Mouse (Mus musculus) layer of hippocampus, adult 18-20 months (tissue): Measurements from ENCODE around the gene Aph1a. TPM values are rescaled to one million over a fixed set of nuclear protein-coding genes. Genes with fewer than 3 reads are reported as not detected.
"Not testable (repeated sequence)": the region's sequence is repeated elsewhere in the genome, so short reads cannot be mapped to it uniquely, and the experiment has no call there.

ENCODE experiments used
- DNase-seq, 2 experiments: peaks; one replicate each; pipeline ENCODE4 v3.0.0; 2022; ENCODE audit warnings: low spot score in 2 of 2
- total RNA-seq, 2 experiments: library from RNA; stranded (reverse); gene quantifications; 2 replicates each; pipeline ENCODE4 v1.2.3; 2021

Aph1a gene
- total RNA-seq, 2 experiments from 2014 or later: 61.1 to 70.2 TPM

DNA sequence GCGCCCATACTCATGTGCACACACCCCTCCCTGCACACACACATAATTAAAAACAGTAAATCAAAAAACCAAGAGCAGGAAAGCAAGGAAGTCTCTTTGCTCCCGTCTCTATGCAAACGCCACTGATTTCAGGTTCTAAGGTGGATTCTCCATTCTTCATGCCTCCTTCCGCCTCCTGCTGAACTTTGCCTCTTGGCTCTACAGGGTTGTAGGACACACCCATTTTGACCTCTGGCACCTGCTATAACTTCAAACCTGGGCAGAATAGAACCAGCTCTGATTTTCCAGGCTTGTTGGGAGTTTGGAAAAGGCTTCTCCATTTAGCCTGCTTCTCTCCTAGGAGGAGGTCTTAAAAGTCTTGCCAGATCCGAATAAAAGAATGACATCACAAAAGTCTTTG is 9.4 kb upstream of the Aph1a start:
- DNase-seq: no peak

DNA sequence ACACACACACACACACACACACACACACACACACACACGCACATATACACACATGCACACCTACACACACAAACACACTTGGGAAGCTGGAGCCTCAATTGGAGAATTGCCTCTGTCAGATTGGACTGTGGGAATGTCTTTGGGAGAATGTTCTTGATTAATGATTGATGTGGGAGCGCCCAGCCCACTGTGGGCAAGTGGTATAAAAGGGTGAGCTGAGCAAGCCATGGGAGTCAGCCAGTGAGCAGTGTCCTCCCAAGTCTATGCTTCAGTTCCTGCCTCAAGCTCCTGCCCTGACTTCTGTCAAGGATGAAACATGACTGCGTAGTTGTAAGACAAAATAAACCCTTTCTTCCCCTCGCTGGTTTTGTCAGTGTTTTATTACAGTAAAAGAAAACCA is 6.2 kb upstream of the Aph1a start:
- no peak for DNase-seq

GRCm38 (mm10) chr3:95889664-95890063 is 4.1 kb upstream of the Aph1a start:
- no peak for DNase-seq

DNA sequence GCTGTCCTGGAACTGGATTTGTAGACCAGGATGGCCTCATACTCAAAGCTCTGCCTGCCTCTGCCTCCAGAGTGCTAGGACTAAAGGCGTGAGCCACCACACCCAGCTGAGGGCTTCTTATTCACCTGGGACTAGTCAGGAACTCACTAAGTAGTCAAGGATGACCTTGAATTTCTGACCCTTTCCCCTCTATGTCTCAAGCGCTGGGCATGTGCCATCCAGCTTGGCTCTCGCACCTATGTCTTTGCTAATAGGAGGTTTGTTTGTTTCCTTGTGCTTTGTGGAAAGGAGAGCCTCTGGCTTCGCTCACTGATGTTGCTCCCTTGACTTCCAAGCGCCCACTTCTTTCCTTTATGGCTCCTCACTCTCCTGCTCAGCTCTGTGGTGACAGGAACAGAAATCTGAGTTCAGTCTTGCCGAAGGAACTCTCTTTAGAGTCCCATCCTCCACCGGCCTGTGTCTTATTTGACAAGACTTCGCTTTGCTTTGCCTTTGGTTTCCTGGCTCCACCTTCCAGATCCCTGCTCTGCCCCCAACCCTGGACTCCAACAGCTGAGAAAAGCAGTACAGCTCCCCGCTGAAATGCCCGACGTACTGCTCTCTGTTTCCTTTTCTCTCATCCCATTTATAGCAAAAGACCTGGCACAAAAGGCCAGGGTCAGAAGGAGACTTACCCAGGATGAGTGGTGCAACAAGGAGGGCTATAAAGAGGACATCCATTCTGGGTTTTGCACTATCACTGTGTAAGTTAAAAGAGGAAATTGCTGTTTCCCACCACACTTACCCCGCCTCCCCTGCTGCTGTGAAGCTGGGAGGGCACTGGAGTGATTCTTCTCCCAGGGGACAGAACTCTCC is 2.3 kb upstream of the Aph1a start, which contains the start of gene BC028528:
TSS of gene BC028528 (minus strand) at position 795 of the 855 bp plus-strand sequence.
- no peak for DNase-seq

DNA sequence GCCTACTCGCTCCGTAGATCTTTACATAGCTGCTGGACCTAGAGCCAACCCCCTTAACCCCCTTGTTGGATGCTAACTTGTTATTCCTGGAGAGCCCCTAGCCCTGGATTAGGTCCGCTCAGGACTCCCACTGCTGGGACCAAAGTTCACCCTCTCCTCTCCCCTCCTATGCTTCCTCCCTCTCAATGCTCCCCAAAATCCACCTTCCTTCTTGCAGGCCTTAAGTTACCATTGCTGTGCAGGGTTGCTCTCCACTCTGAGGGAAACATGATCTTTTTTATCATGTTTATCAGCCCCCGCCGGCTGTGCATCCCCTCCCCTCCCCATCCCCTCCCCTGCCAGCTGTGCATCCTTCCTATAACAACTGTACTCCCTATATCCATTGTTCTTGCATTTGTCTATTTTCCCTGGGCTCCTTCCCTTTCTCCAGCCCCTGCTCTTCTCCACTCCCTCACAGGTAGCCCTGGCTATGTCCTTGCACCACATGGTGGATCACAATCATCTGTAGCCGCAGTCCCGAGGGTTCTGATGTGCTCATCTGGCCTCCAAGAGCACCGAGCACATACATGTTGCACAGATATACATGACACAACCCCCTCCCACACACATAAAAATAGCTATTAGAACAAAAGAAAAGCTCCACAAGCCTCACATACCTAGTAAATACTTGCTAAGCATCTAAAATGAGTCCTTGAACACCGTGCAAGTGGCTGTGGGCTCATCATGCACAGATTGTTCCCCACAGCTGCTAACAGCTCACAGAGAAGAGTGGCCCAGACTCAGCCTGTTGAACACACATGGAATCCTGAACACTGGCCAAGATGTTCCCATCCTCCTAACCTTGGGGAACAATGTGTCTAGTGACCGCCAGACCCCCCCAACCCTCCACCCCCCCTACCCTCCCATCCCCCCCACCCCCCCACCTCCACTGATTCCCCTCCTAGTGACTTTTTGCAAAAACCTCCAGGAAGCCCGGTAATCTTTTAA is 1.4 kb upstream of the Aph1a start:
- DNase-seq: no peak

GRCm38 (mm10) chr3:95893126-95893525 is 643 bp upstream of the Aph1a start:
- DNase-seq: no peak

DNA sequence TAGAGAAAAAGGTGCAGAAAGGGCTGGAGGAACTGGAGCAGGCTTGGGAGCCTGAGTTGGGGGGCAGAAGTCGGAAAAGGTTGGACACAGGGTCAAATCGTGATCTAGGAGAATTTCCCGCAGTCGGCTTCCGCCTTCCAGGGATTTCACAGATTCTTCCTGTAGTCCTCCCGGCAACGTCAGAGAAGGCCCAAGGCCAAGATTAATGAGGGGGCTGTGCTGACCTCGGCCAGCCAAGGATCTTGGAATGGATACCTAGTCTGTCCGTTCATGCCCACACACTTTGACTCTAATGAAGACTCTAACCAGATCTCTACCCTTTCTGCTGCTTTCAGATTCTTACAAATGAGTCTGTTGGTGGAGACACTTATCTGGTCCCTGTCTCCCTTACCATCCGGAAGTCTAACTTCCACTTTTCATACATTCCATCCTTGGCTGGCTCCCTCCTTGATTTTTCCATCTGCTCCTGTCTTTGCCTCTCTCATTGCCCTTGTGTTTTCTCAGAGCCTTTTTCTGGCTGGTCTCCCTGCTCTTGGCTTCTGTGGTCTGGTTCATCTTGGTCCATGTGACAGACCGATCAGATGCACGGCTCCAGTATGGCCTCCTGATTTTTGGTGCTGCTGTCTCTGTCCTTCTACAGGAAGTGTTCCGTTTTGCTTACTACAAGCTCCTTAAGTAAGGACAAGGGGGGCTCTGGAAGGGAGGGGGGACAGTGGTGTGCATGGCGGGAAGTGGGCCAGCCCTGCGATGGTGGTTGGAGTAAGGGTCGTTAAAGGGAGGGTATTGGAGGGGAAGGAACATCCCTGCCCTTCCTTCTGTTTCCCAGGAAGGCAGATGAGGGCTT is 770 bp downstream of the Aph1a start:
- DNase-seq: peak in 1 of 2 experiments; percentile 37

DNA sequence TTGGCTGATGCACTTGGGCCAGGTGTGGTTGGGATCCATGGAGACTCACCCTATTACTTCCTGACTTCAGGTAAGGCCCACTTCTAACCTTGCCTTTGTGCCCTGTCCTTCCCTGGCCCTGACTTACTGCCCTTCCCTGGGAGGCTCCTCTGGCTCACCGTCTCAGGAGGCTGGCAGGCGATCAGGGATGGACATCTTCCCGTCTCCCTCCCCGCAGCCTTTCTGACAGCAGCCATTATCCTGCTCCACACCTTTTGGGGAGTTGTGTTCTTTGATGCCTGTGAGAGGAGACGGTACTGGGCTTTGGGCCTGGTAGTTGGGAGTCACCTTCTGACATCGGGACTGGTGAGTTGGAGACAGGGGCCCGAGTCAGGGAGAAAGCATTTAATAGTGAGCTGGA is 1.7 kb downstream of the Aph1a start:
- not testable (repeated sequence) for DNase-seq

DNA sequence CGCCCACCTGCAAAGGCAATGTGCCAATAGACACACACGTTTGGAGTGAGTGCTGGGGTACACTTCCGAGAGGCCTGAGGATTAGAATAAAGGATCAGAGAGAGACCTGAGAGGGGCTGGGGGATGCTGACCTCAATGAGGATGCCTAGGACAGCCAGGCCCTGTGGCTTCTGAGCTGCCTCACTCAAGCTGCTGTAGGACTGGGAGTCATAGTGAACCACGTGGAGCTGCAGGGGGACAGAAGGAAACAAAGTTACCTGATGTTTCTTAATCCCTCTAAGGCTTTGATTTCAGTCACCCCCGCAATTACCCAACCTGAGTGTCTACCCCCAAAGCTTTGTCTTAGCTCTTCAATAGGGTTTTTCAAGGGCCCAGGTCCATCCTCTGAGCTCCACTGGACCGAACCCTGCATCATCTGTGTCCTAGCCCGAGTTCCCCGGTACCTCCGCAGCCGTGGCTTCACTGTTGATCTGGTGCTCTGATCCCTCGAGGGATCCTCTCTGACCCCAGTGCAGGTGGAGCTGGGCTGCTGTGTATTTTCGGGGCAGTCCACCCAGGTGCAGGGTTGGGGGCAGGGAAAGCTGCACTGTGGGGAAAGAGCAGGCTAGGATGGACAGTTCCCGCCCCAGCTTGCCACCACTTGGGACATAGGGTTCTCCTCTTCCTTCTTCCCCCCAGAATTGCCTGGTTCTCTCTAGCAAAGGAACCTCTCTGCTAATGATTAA is 6.2 kb downstream of the Aph1a start:
- no peak for DNase-seq

GRCm38 (mm10) chr3:95901616-95902372 is 8.0 kb downstream of the Aph1a start:
- no peak for DNase-seq

DNA sequence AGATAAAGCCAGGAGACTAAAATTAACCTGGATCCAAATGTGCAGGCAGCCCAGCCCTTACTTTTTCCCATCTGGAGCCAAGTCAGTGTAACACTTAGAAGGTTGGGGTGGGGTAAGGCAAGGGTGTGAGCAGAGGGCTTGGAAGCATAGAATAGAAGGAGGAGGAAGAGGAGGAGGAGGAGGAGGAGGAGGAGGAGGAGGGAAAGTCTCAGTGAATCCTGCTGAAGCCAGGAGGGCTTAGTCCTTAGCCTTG is 8.5 kb downstream of the Aph1a start:
- no peak for DNase-seq

DNA sequence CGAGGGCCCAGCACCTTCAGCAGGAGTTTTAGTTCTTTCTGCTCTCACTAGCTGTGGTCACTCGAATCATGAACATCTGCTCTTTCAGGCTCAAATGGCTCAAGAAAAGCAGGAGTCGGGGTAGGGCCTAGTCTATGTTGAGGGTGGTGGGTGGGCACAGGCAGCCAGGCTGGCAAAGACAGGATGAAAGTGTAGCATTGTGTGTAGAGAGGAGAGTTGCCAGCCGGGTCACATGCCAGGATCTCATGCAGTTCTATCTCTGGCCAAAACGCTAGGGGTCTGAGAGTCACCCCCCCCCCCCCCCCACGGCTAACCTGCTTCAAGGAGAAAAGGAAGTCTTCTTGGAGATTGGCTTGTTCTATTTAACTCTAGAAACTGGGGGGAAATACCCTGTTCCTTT is 8.9 kb downstream of the Aph1a start:
- no peak for DNase-seq

DNA sequence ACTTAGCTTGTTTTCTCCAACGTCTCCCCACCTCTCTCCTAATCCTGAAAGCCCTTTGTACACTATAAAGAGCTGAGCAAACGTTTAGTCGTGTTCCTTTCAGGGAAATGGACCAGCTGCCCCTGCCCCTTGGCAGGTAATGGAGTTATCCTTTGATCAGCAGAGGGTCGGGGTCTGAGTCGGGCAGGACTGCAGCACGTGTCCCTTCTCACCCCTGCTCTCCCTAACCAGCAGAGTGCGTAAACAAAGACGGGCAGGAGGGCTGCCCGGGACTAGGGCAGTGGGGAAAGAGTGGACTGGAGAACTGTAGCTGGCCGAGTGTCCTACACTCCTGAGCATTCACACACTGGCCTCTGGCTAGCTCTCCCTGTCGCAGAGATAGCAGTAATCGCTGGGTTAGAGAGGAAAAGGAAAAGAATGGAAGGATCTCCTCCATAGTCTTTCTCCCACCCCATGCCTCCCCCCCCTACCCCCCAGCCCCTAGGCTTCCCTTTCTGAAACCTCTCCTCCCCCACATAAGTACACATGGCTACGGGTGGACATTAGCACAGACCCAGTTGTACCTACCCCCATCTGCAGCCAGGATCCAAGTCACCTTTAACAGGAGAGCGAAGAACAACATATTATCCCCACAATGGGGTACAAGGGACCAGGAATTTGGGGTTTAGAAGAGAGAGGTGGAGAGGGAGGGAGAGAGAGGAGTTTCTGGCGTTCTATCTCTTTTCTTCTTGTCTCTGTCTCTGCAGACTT is 10.2 kb downstream of the Aph1a start:
- DNase-seq: no peak

- no peak for DNase-seq
Measured at GRCm38 (mm10) chr3:95904568-95904967, 10.8 kb downstream of the Aph1a start, which contains the start of gene Car14. Gene Car14, minus strand, starts transcription at chr3:95904691.

- peak; percentile 44 to 72 for DNase-seq
Measured at GRCm38 (mm10) chr3:95905146-95905939, 11.6 kb downstream of the Aph1a start.

DNA sequence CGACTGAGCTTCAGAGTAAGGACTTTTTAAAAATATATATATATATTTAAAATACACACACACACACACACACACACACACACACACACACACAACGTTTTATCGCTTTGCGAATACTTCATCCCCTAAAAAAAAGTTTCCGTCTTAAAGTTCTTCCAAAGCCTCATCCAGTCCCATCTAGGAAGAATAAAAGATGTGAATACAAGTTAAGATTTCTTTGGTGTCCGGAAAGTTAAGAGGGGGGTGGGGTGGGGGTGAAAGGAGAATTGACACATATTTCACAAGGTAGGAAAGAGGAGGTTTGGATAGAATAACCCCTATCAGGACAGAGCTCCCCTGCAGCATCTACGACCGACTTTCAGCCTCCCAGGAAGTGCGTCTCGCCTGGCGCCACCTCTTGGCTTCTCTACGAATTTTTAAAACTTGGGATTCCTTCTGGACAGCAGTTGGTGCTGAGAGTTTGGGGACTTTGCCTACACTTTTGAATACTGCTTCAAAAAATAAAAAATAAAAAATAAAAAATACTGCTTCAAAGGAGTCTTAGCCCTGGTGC is 12.2 kb downstream of the Aph1a start:
- peak in 1 of 2 experiments; percentile 42 for DNase-seq

- DNase-seq: no peak
Measured at GRCm38 (mm10) chr3:95906860-95907259, 13.1 kb downstream of the Aph1a start.

GRCm38 (mm10) chr3:95907613-95908012 is 13.8 kb downstream of the Aph1a start:
- no peak for DNase-seq
